Mouse (Mus musculus) kidney, adult 18-20 months (tissue): ENCODE data around the gene Farsa.
A peak's percentile ranks its signal among the peaks of the same experiment; 100 is the strongest.
"Not testable (repeated sequence)": the region's sequence is repeated elsewhere in the genome, so short reads cannot be mapped to it uniquely, and the experiment has no call there.

Experiments
- DNase-seq: peaks from one replicate; pipeline ENCODE4 v3.0.0; 2021

The Farsa gene

DNA sequence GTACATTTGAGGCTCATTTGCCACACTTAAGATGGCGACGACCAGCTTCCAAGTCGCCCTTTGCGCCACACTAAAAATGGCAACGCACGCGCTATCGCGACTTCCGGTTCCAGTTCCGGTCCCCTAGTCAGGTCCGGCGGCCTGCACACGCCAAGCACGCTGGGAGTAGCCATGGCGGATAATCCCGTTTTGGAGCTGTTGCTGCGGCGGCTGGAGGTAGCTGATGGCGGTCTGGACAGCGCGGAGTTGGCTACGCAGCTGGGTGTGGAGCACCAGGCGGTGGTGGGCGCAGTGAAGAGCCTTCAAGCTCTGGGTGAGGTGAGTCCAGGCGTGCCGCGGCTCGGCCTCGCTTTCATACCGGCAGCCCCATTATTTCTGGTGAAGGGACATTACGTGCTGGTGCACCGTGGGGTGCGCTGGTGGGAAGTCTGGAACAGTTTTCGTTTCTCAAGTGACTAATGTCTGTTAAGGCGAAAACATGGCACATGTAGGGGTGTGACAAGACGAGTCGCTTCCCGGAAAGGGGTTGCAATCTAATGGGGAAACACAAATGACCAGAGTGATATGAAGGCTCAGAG lies at the start of gene Farsa:
Farsa (plus strand) TSS at position 126 of the 578 bp plus-strand sequence.
- DNase-seq, result peak; percentile 95

DNA sequence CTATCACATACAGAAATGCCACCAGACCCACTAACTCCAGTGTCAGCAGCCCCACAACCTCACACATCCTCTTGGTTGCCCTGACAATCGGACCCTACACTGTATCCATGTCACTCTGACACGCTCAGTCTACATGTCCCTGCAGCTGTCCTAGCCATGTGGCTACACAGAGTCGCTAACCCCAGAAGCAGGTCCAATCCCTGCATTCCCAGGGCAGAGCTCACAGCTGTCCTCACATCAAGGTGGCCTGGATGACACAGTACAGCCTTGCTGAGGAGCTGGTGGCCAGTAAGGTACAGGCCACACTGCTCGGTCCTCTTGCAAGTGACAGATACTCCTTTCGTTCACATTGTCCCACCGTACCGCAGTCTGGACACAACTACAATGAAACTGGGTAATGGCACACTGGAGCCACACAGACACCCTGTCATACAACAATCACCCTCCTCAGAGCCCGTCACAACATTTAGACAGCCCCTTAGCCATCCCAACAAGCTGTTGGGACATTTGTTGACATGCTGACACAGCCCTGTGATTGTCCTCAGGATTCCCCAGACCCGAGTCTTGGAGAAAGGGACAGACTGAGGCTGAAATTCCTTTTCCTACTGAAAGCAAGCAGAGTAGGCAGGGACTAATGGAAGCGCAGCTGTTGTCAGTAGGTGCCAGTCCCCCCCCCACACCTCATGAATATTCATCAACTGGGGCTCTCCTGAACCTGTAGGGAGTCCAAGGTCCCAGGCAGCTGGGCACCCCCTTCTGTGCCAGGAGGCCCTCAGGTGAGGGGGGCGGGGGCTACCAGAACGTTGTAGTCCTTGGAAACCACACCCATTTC lies 47.5 kb upstream of the Farsa start:
- no peak for DNase-seq

GRCm38 (mm10) chr8:84809941-84810280 lies 46.9 kb upstream of the Farsa start:
- DNase-seq, result no peak

GRCm38 (mm10) chr8:84810896-84811295 lies 45.9 kb upstream of the Farsa start:
- DNase-seq, result peak; percentile 94

GRCm38 (mm10) chr8:84811303-84811702 lies 45.5 kb upstream of the Farsa start:
- no peak for DNase-seq

GRCm38 (mm10) chr8:84813059-84813458 lies 43.7 kb upstream of the Farsa start:
- DNase-seq, result peak; percentile 85

GRCm38 (mm10) chr8:84813830-84814229 lies 43.0 kb upstream of the Farsa start:
- DNase-seq, result no peak

DNA sequence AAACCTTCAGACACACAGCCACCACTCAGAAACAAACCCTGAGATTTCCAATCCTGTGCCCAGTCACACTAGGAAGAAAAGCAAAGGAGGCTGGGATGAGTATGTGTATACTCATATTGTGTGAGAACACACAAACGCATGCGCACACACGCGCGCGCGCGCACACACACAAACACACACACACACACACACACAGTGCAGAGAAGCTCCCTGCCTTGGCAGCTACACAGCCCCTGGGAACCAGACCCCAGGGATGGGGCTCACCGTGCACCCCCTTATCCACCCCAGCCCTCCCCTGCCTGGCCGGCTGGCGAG lies 42.6 kb upstream of the Farsa start:
- no peak for DNase-seq

GRCm38 (mm10) chr8:84814555-84815441 lies 42.0 kb upstream of the Farsa start:
- no peak for DNase-seq

DNA sequence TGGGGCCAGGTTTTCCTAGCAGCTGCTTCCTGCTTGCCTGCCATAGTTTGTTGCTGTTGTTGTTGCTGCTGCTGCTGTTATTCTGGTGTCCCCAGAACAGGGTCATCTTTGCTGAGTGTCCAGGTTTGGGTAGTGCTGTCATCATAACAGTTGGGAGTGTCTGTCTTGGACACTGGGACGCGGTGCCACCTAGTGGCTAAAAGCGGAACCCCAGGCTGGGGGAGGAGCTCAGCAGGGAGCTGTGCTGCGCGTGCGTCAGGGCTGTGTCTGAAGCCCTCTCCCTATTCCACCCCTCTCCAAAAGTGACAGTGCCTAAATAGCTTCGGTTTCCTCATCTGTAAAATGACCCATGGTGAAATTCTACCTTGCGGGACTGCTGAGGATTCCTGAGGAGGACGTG lies 41.2 kb upstream of the Farsa start:
- peak; percentile 96 for DNase-seq

DNA sequence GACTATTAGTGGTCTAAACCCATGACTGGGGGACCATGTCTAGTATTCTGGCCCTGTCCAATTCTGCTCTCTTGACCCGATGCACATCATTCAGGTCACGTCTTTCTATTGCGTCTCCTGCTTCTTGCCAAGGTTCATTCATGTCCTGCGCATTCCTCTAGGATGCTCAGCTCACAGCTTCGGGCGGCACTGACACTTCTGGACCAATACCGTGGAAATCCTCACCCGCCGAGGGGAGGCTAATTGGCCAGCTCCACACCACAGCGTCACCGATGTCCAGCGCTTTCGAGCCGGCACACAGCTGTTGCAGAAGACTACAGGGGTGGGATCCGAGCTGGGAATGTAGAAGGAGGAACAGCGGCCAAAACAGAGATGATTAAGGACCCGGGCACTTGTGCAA lies 40.7 kb upstream of the Farsa start:
- DNase-seq, result no peak

GRCm38 (mm10) chr8:84822723-84823122 lies 34.1 kb upstream of the Farsa start, which contains the start of gene Dand5:
Gene Dand5, minus strand, starts transcription at chr8:84822823.
- no peak for DNase-seq

- peak; percentile 63 for DNase-seq
Observed at GRCm38 (mm10) chr8:84823653-84824052, 33.1 kb upstream of the Farsa start.

DNA sequence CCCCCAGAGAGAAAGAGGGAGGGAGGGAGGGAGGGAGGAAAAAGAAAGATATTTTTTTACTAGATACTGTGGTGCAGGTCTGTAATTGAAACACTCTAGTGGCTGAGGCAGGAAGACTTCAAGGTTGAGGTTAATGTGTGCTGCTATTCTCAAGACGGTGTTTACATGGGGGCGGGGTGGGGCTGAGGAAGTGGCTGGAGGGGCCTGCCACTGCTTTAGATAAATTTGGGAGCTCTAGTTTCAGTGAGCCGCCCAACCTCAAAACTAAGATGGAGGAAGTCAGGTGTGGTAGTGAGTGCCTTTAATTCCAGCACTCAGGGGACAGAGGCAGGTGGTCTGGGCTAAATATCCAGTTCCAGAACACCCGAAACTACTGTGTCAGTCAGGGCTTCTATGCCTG lies 31.2 kb upstream of the Farsa start:
- no peak for DNase-seq

DNA sequence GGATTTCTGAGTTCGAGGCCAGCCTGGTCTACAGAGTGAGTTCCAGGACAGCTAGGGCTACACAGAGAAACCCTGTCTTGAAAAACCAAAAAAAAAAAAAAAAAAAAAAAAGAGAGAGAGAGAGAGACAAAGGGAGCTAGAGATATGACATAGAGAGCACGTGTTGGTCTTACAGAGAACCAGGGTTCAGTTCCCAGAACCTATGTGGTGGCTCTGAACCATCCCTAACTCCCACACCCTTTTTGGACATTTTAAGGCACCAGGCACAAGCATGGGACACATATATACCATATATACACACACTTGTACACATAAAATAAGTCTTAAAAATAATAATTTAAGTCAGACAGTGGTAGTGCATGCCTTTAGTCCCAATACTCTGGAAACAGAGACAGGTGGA lies 30.3 kb upstream of the Farsa start:
- not testable (repeated sequence) for DNase-seq

- peak; percentile 36 for DNase-seq
Observed at GRCm38 (mm10) chr8:84831490-84831889, 25.3 kb upstream of the Farsa start, which contains the start of gene Gadd45gip1. Gene Gadd45gip1, plus strand, starts transcription at chr8:84831522.

DNA sequence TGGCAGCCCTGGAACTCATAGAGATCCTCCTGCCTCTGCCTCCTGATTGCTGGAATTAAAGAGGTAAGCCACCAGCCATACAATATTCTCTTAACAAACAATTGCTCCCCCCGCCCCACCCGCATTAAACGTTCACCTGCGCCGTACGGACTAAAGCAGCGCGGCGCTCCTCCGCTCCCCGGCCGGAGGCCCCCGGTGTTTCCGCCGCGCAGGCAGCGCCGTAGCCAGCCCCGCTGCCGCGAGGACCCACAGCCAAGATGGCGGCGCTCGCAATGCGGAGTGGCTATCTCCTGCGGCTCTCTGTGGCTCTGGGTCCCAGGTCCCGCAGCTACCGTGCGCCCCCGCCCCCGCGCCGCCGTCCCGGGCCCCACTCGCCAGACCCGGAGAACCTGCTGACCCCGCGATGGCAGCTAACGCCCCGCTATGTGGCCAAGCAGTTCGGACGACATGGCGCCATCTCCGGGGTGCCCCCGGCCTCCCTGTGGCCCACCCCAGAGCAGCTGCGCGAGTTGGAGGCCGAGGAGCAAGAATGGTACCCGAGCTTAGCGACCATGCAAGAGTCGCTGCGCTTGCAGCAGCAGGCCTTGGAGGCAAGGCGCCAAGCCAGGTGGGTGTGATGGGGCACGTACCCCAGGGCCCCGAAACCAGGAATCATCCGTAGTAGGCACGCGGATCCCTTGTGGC lies 24.6 kb upstream of the Farsa start:
- DNase-seq, result peak; percentile 85

DNA sequence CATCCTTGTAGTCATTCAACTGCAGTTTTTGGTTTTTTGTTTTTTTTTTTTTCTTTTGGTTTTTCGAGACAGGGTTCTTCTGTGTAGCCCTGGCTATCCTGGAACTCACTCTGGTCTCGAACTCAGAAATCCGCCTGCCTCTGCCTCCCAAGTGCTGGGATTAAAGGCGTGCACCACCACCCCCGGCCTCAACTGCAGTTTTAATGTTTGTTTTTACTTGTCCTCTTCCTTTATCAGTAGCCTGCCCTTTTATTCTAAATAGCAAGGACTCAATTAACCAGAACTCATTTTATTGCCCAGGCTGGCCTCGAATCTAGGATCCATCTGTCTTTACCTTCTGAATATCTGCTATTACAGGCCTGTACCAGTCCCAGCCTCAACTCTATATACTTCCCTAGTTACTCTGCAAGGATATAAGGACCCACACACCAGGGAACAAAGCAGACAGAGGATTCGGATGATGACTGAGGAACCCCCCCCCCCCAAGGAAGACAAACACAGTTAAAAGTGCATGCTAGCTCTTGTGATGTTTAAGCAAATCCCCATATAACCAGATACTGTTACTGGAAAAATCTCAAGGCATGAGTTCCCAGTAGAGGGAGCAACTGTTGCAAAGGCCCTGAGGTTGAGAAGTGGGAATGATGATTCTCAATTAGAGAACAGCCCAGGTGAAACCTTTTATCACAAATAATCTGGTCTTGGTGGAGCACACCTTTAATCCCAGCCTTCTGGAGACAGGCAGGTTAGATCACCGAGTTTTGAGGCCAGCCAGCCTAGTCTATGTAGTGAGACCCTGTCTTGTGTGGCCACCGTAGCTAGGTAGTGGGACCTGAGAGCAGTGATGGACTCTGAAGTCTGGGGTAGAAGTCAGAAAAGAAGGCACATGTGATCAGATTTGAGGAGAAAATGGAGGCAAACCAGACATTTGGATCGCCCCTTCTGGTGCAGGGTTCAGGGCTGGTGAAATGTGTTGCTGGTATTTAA lies 23.7 kb upstream of the Farsa start:
- no peak for DNase-seq

DNA sequence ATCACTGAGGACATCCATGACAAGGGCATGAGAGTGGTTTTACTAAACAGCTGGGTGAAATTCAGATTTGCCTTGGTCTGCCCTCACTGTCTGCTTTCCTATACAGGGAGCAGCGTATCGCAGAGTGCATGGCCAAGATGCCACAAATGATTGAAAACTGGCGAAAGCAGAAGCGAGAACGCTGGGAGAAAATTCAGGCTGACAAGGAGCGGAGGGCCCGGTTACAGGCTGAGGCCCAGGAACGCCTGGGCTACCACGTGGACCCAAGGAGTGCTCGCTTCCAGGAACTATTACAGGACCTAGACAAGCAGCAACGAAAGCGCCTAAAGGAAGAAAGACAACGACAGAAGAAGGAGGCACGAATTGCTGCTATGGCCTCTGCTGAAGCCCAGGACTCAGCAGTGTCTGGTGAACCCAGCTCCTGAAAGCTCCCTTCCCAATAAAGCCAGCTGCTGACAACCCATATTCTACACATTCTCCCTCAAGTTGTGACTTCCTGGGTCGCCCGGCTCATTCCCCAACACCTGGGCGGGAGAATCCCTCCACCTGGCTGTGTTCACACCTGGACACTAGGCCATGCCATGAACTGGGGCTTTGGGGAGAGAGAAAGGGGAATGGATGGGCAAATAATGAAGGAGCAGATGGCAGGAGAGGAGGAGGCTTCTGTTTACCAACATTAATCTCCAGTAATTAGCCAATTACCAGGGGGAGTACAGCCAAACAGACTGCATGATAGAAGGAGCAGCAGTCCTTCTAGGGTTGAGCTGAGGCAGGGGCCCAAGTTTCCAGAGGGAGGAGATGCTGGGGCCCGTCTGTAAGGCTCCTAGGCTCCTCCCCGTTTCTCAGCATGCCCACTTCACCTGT lies 22.6 kb upstream of the Farsa start:
- DNase-seq, result no peak
